ENCODE assay signal across 24 mouse cellular contexts in the genomic region with DNA sequence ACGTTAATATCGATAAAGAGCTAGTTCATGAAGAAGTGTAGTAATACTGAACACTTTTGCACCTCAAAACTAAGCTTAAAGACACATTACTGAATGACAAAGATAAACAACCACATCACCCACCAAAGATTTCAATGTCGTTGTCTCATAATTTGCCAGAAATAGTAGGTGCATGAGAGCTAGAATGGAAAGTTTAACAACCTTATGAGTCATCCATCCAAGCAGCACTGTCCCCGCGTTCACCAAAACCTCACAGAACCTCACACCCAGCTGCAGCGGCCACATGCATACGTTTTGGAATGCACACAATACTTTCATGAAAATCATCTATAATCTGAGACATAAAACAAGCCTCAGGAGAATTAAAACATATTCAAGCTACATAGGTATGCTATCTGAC.
DNase-seq lines count a peak whose midpoint lies in the region; ATAC-seq and TF ChIP-seq lines count a peak whose summit lies in the region.
"Had no signal": no experiment of that assay in that cellular context is flagged by ENCODE, and none has a peak within 500 bp of the region (broad histone marks: within the 10 kb centered on the region; RNA-seq: fewer than 3 reads in every experiment).

No protein-coding gene starts in this region.

- peaks cover 2 to 27% of the 10 kb centered on the region in 2 experiments; a peak in 2 of 4 replicates for H3K4me1 ChIP-seq in CH12.LX (ENCODE audit: control insufficient read depth in 1 of 2, insufficient read depth in 2 of 2)
- H3K4me1 ChIP-seq: embryonic facial prominence, embryonic 15.5 days had no signal

- H3K36me3 ChIP-seq in CH12.LX (replicated peaks in 1 of 2; ENCODE audit: control insufficient read depth in 1 of 2, insufficient read depth in 1 of 2, low read length in 1 of 2): no peaks in the 10 kb centered on the region
- H3K36me3 ChIP-seq in myocyte (ENCODE audit: control insufficient read depth, insufficient read depth): no peaks in the 10 kb centered on the region
- H3K36me3 ChIP-seq: embryonic facial prominence, embryonic 13.5 days; embryonic facial prominence, embryonic 15.5 days; forebrain, embryonic 12.5 days had no signal

- DNase-seq in adrenal gland, adult (ENCODE audit: inconsistent age in 2 of 2, low spot score in 1 of 2): peak; percentile 17 to 39
- no peak for DNase-seq in adrenal gland, postnatal 10 days
- peak; percentile 46 for DNase-seq in 3T3-L1 (ENCODE audit: low read depth, low spot score)
- DNase-seq in CH12.LX (ENCODE audit: extremely low read depth): peak; percentile 58
- DNase-seq in kidney, postnatal 10 days: no peak
- DNase-seq: adrenal gland, adult 2 months; adrenal gland, postnatal 14 days; adrenal gland, postnatal 36 days; cerebellum, adult 11 months; cerebellum, adult 18-20 months; cerebellum, adult 8-10 months; cerebellum, adult 9-11 months; cerebellum, postnatal 14 days; cerebellum, postnatal 36 days; embryo, embryonic 11 days had no signal

- no peak for TF ChIP-seq CTCF in CH12.LX (conservative IDR thresholded peaks at IDR 0.05 in 1 of 2, IDR thresholded peaks at IDR 0.05 in 1 of 2; ENCODE audit: low read depth in 2 of 2, low read length in 2 of 2)

- TF ChIP-seq EP300 in CH12.LX (IDR thresholded peaks at IDR 0.05; ENCODE audit: low read length): peak; percentile 78

- H3K27me3 ChIP-seq in CH12.LX (replicated peaks) (no peaks in the 10 kb centered on the region), myocyte (ENCODE audit: control insufficient read depth, insufficient read depth, insufficient read length) (no peaks in the 10 kb centered on the region)
- H3K27me3 ChIP-seq: embryonic facial prominence, embryonic 15.5 days; forebrain, embryonic 12.5 days had no signal

- no peak overlapping the region for H3K9ac ChIP-seq in CH12.LX (ENCODE audit: insufficient read depth, low read depth)
- H3K9ac ChIP-seq: embryonic facial prominence, embryonic 13.5 days; embryonic facial prominence, embryonic 15.5 days; forebrain, embryonic 12.5 days had no signal

- H3ac ChIP-seq in myocyte (ENCODE audit: control insufficient read depth, insufficient read length): no peak overlapping the region

- dilution Hi-C loops in CH12.LX (cut with MboI; ENCODE audit: extremely low pct_ligation_motif_present, extremely low pct_unique_long_range_greater_than_20kb, low sequenced_read_pairs): no loop called here

- no peak overlapping the region for H3K27ac ChIP-seq in CH12.LX (ENCODE audit: insufficient read depth, low read depth)
- H3K27ac ChIP-seq: embryonic facial prominence, embryonic 13.5 days; embryonic facial prominence, embryonic 15.5 days; forebrain, embryonic 12.5 days had no signal

- in situ Hi-C loops in CH12.LX (cut with MboI; ENCODE audit: low pct_ligation_motif_present, low pct_unique_long_range_greater_than_20kb, low sequenced_read_pairs): no loop called here

- ATAC-seq in erythroid progenitor cell, adult 5-6 weeks (replicated peaks; ENCODE audit: low FRiP score, poor library complexity, severe bottlenecking): no peak
- ATAC-seq: CD4-positive, CD25-positive, alpha-beta regulatory T cell, adult 4 months; forebrain, embryonic 14.5 days; forebrain, embryonic 16.5 days had no signal

- H3K9me3 ChIP-seq in CH12.LX (replicated peaks; ENCODE audit: low read length): no peaks in the 10 kb centered on the region
- H3K9me3 ChIP-seq: embryonic facial prominence, embryonic 13.5 days; embryonic facial prominence, embryonic 15.5 days; forebrain, embryonic 12.5 days had no signal

- TF ChIP-seq POLR2A in CH12.LX (IDR thresholded peaks at IDR 0.05; ENCODE audit: low read depth, low read length): no peak
- TF ChIP-seq POLR2A in myocyte (IDR thresholded peaks at IDR 0.05; ENCODE audit: insufficient read length, low read depth): no peak

- no peak overlapping the region for H3K4me2 ChIP-seq in CH12.LX (ENCODE audit: insufficient read depth, low read depth, poor library complexity, severe bottlenecking)
- H3K4me2 ChIP-seq in myocyte (ENCODE audit: low read depth): peak overlapping the region; percentile 45
- H3K4me2 ChIP-seq: embryonic facial prominence, embryonic 13.5 days; embryonic facial prominence, embryonic 15.5 days; forebrain, embryonic 12.5 days had no signal

- H3K79me2 ChIP-seq in CH12.LX (replicated peaks; ENCODE audit: control insufficient read depth, extremely low read depth, insufficient read depth, poor library complexity, severe bottlenecking) (no peaks in the 10 kb centered on the region), myocyte (ENCODE audit: control insufficient read depth, insufficient read depth) (no peaks in the 10 kb centered on the region)

- H3K4me3 ChIP-seq in CH12.LX (replicated peaks in 1 of 3; ENCODE audit: low read depth in 2 of 3, low read length in 2 of 3, poor library complexity in 1 of 3) (no peak overlapping the region), myocyte (no peak overlapping the region)
- H3K4me3 ChIP-seq: embryonic facial prominence, embryonic 13.5 days; embryonic facial prominence, embryonic 15.5 days; erythroblast, embryonic 14.5 days; forebrain, embryonic 12.5 days had no signal

- TF ChIP-seq RAD21 in CH12.LX (IDR thresholded peaks at IDR 0.05; ENCODE audit: low read depth, low read length): no peak

TF ChIP-seq in CH12.LX, 34 proteins besides CTCF, POLR2A, EP300 and RAD21 (continues in another document):
- TF ChIP-seq NELFE (IDR thresholded peaks at IDR 0.05; ENCODE audit: low read depth, low read length): no peak
- TF ChIP-seq HCFC1 (IDR thresholded peaks at IDR 0.05; ENCODE audit: low read depth, low read length): no peak
- TF ChIP-seq SMC3 (IDR thresholded peaks at IDR 0.05; ENCODE audit: low read depth, low read length): no peak
- 0 out of 2 replicates have a peak, but pooled peaks have one; percentile 28 for TF ChIP-seq MAX (IDR thresholded peaks at IDR 0.05; ENCODE audit: low read length)
- TF ChIP-seq PAX5 (IDR thresholded peaks at IDR 0.05; ENCODE audit: low read length): no peak
- peak; percentile 83 for TF ChIP-seq MEF2A (IDR thresholded peaks at IDR 0.05; ENCODE audit: borderline replicate concordance, low read depth, low read length)
- TF ChIP-seq TBP (conservative IDR thresholded peaks at IDR 0.05; ENCODE audit: low read depth, low read length): no peak
- TF ChIP-seq GABPA (IDR thresholded peaks at IDR 0.05; ENCODE audit: insufficient replicate concordance, low read depth, low read length): no peak
- TF ChIP-seq CHD1 (IDR thresholded peaks at IDR 0.05; ENCODE audit: low read depth, low read length): no peak
- TF ChIP-seq ZMIZ1 (IDR thresholded peaks at IDR 0.05; ENCODE audit: low read depth, low read length): no peak
- no peak for TF ChIP-seq ZNF384 (IDR thresholded peaks at IDR 0.05; ENCODE audit: low read depth, low read length)
- TF ChIP-seq MAFK (IDR thresholded peaks at IDR 0.05; ENCODE audit: insufficient replicate concordance, low read length): no peak
- TF ChIP-seq USF1 (IDR thresholded peaks at IDR 0.05; ENCODE audit: low read depth, low read length): no peak
- TF ChIP-seq MXI1 (IDR thresholded peaks at IDR 0.05; ENCODE audit: low read depth, low read length): no peak
- no peak for TF ChIP-seq USF2 (conservative IDR thresholded peaks at IDR 0.05; ENCODE audit: low read depth, low read length)
- no peak for TF ChIP-seq MYC (IDR thresholded peaks at IDR 0.05; ENCODE audit: low read depth, low read length)
- no peak for TF ChIP-seq POLR2AphosphoS2 (IDR thresholded peaks at IDR 0.05; ENCODE audit: low read depth, low read length)
- TF ChIP-seq MAZ (IDR thresholded peaks at IDR 0.05; ENCODE audit: low read depth, low read length): no peak
- no peak for TF ChIP-seq CHD2 (IDR thresholded peaks at IDR 0.05; ENCODE audit: low read length)
- no peak for TF ChIP-seq KAT2A (IDR thresholded peaks at IDR 0.05; ENCODE audit: insufficient replicate concordance, low read length)
- peak; percentile 49; the same call in 1 of the 2 replicates for TF ChIP-seq IRF4 (IDR thresholded peaks at IDR 0.05; ENCODE audit: low read depth, low read length)
- TF ChIP-seq ELF1 (IDR thresholded peaks at IDR 0.05; ENCODE audit: low read depth, low read length): no peak

TF ChIP-seq in myocyte, 11 proteins besides CTCF, POLR2A, EP300 and RAD21:
- TF ChIP-seq MYOD1 (IDR thresholded peaks at IDR 0.05; ENCODE audit: control insufficient read depth in 1 of 3, insufficient read length in 2 of 3, low read depth in 2 of 3) (peak in 1 of 3 experiments; percentile 17), POLR2AphosphoS2 (IDR thresholded peaks at IDR 0.05; ENCODE audit: insufficient read length, low read depth) (no peak)

Comparison
In these comparisons a context has a peak if more than half of its experiments do, and no peak if none do; other contexts are left out.
1. DNase-seq: peak in adrenal gland, adult (2 of 2), 3T3-L1 (single experiment) and CH12.LX (single experiment); none in adrenal gland, postnatal 10 days (single experiment) and kidney, postnatal 10 days (single experiment).